Mouse (Mus musculus) kidney, adult 8-10 months (tissue): Measurements from ENCODE around the gene Upp2.

Experiments
- DNase-seq, 2 experiments: peaks; one replicate each; pipeline ENCODE4 v3.0.0; 2022

Gene Upp2

GRCm38 (mm10) chr2:58552296-58552695 is 14.8 kb upstream of the Upp2 start:
- DNase-seq, result no peak

DNA sequence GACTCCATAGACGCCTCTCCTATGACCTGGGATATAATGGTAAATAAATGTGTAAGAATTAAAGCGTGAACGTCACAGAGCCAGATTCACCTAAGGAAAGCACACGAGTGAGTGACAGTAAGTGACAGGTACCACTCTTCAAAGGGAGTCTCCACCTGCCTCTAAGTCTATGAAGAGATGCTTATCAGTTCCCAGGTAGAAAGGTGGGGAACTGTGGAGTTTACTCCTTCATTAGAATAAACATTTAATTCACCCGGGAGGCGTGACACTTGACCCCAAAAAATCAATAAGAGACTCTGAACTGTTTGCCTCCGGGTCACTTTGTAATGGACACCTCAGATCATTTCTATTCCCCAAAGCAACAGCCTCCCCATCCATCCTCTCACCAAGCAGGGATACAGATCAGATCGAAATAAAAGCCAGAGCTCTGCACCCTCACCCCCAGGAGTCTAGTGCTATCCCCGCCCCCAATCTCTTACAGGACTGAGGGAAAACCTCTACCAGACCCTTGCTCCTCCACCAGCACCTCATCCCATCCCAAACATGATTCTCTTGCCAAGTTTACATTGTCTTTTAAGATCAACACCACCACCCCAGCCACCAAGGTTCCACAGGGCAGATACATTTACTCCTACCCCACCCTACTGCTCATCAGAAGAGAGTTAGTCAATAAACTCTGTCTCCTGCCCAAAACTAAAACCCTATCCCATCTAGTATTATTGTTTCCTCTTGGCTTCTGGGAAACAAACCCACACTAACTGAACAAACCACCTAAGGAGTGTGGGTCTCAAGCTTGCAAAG is 9.9 kb upstream of the Upp2 start:
- DNase-seq, result no peak

DNA sequence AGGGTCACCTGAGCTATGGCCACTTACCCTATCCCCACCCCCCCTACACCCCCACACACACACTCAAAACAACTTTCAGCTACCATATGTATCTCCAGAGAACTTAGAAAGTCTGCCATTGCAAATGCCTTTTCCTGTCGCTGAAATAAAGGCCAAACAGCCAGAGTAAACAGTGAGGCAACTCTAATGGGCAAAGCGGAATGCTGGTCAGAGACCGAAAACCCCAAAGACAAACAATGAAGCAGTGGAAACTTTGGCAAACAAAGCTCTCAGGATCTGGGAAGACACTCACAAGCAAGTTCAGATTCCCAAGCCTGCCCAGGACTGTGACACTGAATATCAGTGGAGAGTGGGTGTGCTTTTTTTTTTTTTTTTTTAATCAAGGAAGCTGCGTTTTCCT is 5.0 kb upstream of the Upp2 start:
- no peak for DNase-seq

GRCm38 (mm10) chr2:58565267-58565666 is 1.8 kb upstream of the Upp2 start:
- no peak for DNase-seq

DNA sequence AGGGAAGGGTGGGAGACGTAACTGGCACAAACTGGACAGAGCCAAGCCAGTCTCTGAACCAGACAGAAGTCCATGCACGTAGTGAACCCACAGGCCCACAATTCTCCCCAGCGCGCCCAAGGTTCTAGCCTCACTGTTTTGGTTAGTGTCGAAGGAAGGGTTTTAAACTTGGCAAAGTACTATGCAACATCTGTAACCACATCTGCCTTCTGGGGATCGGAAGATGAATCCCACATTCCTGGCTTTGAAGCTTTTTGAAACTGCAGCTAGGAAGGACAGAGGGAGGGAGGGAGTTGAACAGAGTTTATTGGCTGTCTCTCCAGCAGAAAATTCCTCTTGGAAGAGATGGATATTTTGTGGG is 1.1 kb upstream of the Upp2 start:
- peak in 1 of 2 experiments; percentile 15 for DNase-seq

- peak; percentile 63 for DNase-seq
Measured at GRCm38 (mm10) chr2:58566410-58567065, 560 bp upstream of the Upp2 start.

DNA sequence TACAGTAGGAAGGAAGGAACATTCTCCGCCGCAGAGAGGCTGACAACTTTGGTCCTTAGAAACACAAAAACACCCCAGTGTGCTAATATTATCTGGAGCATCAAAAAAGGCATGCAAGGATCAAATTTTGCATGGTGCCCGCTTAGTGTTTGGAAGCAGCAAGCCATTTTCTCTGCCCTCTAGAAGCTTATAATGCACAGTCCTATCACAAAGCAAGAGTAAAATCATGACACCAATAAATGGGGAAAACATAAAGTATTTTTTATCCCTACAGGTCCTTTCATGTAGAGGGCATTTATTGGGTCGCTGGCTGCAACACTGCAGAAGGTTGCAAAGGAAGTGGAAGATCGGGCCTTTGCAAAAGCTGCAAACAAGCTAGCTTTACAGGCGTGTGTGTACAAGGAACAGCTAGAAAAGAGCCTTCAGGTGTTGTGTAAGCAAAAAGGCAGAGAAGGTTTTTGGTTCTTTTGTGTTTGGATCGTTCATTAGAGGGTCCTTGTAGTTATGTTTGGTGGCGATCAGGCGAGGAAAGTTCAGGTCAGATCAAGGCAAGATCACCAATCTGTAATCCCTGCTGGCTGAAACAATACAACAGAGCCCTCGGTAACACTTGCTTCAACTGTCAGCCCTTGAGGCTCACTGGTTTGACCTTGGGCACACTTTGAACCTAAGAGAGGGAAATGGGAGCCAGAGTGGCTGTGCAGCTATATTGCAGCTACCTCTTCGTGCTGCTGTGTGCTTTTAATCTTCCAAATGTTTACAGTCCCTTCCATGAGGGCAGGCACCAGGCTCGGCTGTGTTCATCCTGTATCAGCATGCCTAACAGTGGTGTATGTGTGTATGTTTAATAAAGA is 995 bp downstream of the Upp2 start:
- no peak for DNase-seq

DNA sequence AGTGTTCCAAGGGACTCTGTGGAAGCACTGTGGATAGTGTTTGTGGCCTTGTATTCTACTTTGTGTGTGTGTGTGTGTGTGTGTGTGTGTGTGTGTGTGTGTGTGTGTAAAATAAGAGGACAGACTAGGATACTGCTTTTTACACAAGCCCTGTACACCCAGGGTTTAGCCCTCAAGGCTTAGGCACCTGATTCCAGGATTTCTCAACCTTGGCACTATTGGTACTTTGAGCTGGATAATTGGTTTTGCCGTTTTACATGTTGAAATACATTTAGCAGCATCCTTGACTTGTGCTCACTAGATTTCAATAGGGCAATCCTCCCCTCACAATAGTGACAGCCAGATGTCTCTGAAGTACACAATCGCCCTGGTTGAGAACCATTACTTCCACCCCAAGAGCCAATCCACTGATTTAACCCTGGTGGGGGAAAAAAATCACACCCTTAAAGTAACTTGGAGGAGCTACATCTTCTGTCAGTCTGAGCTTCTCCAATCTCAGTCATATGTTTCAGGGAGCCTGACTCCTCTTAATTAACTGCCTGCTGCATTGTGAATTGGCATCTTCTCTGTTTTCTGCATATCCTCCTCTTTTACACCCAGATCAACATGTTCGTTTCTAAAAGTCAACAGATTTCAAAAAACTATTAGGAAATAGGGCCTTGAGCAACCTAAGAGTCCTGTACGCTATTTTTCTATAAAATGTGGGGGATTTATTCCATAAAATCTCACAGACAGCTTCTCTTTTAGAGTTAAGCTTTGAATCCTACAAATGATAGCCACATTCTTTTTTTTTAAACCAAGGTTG is 1.9 kb downstream of the Upp2 start:
- no peak for DNase-seq

GRCm38 (mm10) chr2:58574167-58574566 is 7.1 kb downstream of the Upp2 start:
- no peak for DNase-seq

- DNase-seq, result no peak
Measured at GRCm38 (mm10) chr2:58586311-58586710, 19.2 kb downstream of the Upp2 start.

- DNase-seq, result no peak
Measured at GRCm38 (mm10) chr2:58589637-58590036, 22.5 kb downstream of the Upp2 start.

DNA sequence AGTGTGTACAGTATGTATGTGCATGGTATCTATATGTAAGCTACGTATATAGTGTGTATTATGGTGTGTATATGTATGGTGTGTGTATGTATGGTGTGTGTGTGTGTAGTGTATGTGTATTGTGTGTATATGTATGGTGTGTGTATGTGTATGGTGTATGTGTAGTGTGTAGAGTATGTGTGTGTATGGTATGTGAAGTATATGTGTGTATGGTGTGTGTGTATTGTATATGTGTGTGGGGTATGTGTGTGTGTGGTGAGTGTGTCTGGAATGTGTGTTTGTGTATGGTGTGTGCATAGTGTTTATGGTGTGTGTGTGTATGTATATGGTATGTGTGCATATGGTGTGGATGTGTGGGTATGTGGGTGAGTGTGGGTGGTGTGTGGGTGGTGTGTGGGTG is 23.0 kb downstream of the Upp2 start:
- no peak for DNase-seq

- DNase-seq, result no peak
Measured at GRCm38 (mm10) chr2:58595350-58595749, 28.3 kb downstream of the Upp2 start.

- no peak for DNase-seq
Measured at GRCm38 (mm10) chr2:58596774-58597342, 29.8 kb downstream of the Upp2 start.

DNA sequence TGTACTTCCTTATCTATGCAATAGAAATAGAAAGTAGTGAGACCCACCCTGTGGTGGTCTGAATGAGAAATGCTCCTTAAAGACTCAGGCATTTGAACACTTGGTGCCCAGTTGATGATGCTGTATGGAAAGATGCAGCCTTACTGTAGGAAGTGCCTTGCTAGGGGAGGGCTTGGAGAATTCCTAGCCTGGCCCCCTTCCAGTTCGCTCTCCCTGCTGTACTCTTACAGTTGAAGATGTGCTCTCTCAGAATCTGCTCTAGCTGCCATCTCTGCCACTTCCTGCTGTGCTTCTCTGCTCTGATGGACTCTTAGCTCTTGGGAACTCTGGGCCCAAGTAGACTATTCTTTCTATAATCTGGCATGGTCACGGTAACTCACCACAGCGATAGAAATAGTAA is 30.5 kb downstream of the Upp2 start:
- no peak for DNase-seq

GRCm38 (mm10) chr2:58599639-58600038 is 32.5 kb downstream of the Upp2 start:
- DNase-seq, result no peak

DNA sequence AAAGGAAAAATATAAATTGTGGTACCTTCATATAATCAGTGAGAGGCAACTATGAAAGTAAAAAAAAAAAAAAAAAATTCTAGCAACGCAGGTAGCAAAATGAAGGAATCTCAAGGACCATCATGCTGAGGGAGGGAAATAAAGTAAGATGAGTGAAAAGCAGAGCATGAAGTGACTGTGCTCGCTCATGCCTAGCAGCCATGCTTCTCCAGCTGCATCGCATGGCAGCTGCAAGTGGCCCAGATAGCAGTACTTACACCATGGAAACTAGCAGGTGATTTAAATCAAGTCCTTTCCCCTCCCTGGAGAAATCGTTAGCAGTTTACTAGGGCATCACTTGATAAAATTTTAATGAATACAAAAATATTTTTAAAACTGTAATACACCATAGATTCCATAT is 34.3 kb downstream of the Upp2 start:
- no peak for DNase-seq

DNA sequence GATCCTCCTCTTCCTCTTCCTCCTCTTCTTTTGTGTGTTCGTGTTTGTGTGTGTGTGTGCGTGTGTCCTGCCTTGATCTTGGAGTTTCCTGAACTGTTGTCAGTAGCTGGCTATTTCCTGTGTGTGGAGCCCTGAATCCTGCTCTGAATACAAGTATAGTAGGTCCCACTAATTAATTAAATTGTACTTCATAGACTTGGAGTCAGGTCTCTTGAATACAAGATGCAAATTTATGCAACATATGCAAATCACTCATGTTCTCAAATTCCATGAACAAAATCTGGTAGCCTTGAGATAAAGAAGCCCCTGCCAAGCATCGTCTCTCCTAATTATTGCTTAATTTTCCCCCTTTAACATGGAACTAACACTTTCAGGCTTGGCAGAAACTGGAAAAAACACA is 36.3 kb downstream of the Upp2 start:
- no peak for DNase-seq

GRCm38 (mm10) chr2:58604791-58605190 is 37.7 kb downstream of the Upp2 start:
- no peak for DNase-seq

GRCm38 (mm10) chr2:58613720-58614119 is 46.6 kb downstream of the Upp2 start:
- no peak for DNase-seq

- no peak for DNase-seq
Measured at GRCm38 (mm10) chr2:58614851-58615250, 47.8 kb downstream of the Upp2 start.

GRCm38 (mm10) chr2:58615766-58616165 is 48.7 kb downstream of the Upp2 start:
- no peak for DNase-seq

GRCm38 (mm10) chr2:58625186-58625585 is 58.1 kb downstream of the Upp2 start:
- DNase-seq, result no peak
